Mouse (Mus musculus): Measurements from ENCODE around the gene Tapbp. TPM values are rescaled to one million over a fixed set of nuclear protein-coding genes. Genes with fewer than 3 reads are reported as not detected.
"Not testable (repeated sequence)": the region's sequence is repeated elsewhere in the genome, so short reads cannot be mapped to it uniquely, and the experiment has no call there.

Gene Tapbp
- polyA plus RNA-seq, 1 experiment from 2014 or later: 155 TPM

DNA sequence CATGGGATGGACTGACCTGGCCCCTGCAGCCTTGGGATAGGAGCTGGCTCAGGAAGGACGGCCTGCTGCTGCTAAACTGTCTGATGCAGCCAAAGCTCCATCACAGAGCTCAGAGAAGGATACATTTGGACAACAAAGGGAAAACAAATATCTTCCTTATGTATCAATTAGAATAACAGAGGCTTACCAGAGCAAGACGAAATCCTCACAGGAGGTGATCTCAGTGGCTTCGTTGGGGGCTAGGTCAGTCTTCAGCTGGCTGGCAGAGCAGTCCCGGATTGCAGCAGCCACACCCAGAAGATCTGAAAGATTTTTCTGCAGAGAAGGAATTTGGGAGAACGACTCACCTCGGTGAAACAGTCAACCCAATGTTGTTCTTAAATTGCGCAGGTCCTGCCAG lies 23.3 kb upstream of the Tapbp start:
- ChIA-PET CTCF (no interaction called here), POLR2A (no interaction called here)
- no peaks in the 10 kb centered on the region for H3K27me3 ChIP-seq
- no peak for TF ChIP-seq CTCF (IDR thresholded peaks at IDR 0.05)
- DNase-seq (ENCODE audit: low read depth, low spot score) (no peak), ATAC-seq (no peak)
- in situ Hi-C loops (cut with MboI; ENCODE audit: low pct_unique_long_range_greater_than_20kb): no loop called here

DNA sequence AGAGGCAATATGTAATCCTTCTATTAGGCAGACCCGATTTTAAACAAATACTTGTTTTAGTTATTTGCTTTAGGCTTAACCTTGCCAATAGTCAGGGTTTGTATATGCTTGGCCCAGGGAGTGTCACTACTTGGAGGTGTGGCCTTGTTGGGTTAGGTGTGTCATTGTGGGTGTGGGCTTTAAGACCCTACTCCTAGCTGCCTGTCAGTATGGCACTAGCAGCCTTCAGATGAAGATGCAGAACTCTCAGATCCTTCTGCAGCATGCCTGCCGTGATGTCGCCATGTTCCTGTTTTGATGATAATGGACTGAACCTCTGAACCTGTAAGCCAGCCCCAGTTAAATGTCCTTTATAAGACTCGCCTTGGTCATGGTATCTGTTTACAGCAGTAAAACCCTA lies 22.7 kb upstream of the Tapbp start:
- CTCF ChIA-PET; POLR2A ChIA-PET; H3K27me3 ChIP-seq; in situ Hi-C loops (cut with MboI; ENCODE audit: low pct_unique_long_range_greater_than_20kb); ATAC-seq; DNase-seq (ENCODE audit: low read depth, low spot score): not testable (repeated sequence)

DNA sequence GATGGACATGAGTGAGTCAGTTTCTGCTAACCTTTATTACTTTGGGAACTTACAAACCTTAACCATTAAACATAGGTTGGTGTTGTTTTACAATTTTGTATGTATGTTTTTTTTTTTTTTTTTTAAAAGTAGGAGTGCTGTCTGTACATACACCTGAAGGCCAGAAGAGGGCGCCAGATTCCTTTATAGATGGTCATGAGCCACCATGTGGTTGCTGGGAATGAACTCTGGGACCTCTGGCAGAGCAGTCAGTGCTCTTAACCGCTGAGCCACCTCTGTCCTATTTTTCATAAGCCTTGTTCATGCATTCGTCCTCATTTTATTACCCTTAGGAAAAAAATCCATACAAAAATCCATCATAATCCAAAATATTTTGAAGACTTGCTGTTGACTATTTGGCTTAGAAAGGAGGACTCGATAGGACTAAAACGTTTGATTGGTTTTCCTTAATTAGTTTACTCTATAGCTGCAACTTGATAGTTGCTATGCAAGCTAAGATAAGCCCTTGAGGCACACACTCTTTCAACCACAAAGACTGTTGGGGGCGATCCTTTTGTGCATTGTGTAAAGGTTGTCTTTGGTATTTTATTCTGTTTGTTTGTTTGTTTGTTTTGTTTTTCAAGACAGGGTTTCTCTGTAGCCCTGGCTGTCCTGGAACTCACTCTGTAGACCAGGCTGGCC lies 18.4 kb upstream of the Tapbp start:
- no peak for ATAC-seq
- no peaks in the 10 kb centered on the region for H3K27me3 ChIP-seq
- in situ Hi-C loops (cut with MboI; ENCODE audit: low pct_unique_long_range_greater_than_20kb): no loop called here
- DNase-seq (ENCODE audit: low read depth, low spot score): no peak
- TF ChIP-seq CTCF (IDR thresholded peaks at IDR 0.05): peak; percentile 78
- ChIA-PET POLR2A (interaction anchor here (1.0 kb wide), 1 partner anchor 11 kb away, joined by 4 read pairs; no protein-coding TSS in a partner anchor), CTCF (interaction anchor here (0.6 to 5.6 kb wide), 6 partner anchors 11 to 43 kb away, joined by 3 to 38 read pairs (median 4); partner anchors contain the start of genes Daxx, Pfdn6 and Wdr46)

GRCm38 (mm10) chr17:33898193-33898592 lies 17.5 kb upstream of the Tapbp start:
- CTCF ChIA-PET: interaction anchor here (0.8 to 5.6 kb wide), 5 partner anchors 10 to 42 kb away, joined by 3 to 38 read pairs (median 4); partner anchors contain the start of genes Daxx, Pfdn6 and Wdr46
- in situ Hi-C loops (cut with MboI; ENCODE audit: low pct_unique_long_range_greater_than_20kb); DNase-seq (ENCODE audit: low read depth, low spot score); ATAC-seq; H3K27me3 ChIP-seq: not testable (repeated sequence)
- POLR2A ChIA-PET: interaction anchor here (1.0 kb wide), 1 partner anchor 10 kb away, joined by 4 read pairs; no protein-coding TSS in a partner anchor

DNA sequence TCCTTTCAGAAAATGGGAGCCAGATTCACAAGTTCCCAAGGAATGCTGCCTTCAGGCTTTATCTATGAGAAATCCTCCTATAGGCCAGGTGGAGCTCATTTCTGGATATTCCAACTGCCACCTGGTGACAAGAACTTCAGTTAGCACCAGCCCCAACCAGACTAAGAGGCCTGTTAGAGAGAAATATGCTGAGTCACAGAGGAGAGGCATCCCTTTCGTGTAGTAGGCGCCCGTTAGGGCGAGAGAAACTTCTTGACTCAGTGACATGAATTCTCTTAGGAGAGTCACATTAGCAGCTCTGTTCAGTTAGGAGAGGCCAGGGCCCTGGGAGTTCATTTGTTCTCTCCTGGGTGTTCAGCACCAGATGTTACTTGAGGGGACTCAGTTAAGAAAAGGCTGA lies 16.1 kb upstream of the Tapbp start:
- POLR2A ChIA-PET: no interaction called here
- TF ChIP-seq CTCF (IDR thresholded peaks at IDR 0.05): no peak
- no peaks in the 10 kb centered on the region for H3K27me3 ChIP-seq
- ATAC-seq: no peak
- CTCF ChIA-PET: no interaction called here
- DNase-seq (ENCODE audit: low read depth, low spot score): no peak
- in situ Hi-C loops (cut with MboI; ENCODE audit: low pct_unique_long_range_greater_than_20kb): no loop called here

DNA sequence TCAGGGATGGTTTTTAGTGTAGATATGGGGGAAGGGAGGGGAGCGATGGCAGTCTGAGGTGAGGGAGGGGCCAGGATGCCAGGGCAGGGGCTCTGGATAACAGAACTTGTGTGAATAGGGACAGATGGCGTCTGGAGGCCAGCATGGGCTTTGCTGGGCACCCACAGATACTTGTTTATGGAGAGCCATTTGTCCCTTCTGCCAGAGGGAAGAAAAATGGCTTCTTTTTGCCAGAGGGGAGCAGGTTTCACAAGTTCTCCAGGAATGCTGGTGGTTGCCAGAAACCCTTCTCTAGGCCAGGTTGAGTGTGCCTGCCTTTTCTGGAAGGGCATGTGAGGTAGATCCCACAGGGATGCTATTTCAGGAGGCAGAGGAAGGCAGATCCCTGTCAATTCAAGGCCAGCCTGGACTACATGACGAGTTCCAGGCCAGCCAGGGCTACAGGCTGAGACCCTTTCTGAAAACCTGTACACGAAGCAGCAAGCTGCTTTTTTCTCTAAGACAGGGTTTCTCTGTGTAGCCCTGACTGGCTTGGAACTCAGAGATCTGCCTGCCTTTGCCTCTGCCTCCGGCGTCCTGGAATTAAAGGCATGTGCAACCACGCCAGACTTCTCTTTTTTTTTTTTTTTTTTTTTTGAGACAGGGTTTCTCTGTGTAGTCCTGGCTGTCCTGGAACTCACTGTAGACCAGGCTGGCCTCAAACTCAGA lies 15.3 kb upstream of the Tapbp start:
- ChIA-PET CTCF (no interaction called here), POLR2A (no interaction called here)
- DNase-seq (ENCODE audit: low read depth, low spot score) (no peak), ATAC-seq (no peak)
- TF ChIP-seq CTCF (IDR thresholded peaks at IDR 0.05): no peak
- in situ Hi-C loops (cut with MboI; ENCODE audit: low pct_unique_long_range_greater_than_20kb): no loop called here
- H3K27me3 ChIP-seq: no peaks in the 10 kb centered on the region

DNA sequence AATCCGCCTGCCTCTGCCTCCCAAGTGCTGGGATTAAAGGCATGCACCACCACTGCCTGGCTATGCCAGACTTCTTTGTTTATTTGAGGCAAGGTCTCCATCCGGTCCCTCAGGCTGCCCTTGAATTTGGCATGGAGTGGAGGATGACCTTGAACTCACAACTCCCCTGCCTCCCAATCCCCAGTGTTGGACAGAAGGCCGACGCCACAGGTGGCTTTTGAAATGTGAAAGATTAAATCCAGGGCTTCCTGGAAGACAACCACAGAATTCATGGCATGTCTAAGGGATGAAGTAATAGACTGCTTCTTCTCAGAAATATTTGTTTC lies 14.7 kb upstream of the Tapbp start:
- ATAC-seq (no peak), DNase-seq (ENCODE audit: low read depth, low spot score) (no peak)
- ChIA-PET POLR2A (no interaction called here), CTCF (no interaction called here)
- TF ChIP-seq CTCF (IDR thresholded peaks at IDR 0.05): no peak
- no peaks in the 10 kb centered on the region for H3K27me3 ChIP-seq
- in situ Hi-C loops (cut with MboI; ENCODE audit: low pct_unique_long_range_greater_than_20kb): no loop called here

GRCm38 (mm10) chr17:33901653-33902052 lies 14.0 kb upstream of the Tapbp start:
- POLR2A ChIA-PET: no interaction called here
- TF ChIP-seq CTCF (IDR thresholded peaks at IDR 0.05): no peak
- DNase-seq (ENCODE audit: low read depth, low spot score) (no peak), ATAC-seq (no peak)
- in situ Hi-C loops (cut with MboI; ENCODE audit: low pct_unique_long_range_greater_than_20kb): no loop called here
- H3K27me3 ChIP-seq: no peaks in the 10 kb centered on the region
- CTCF ChIA-PET: no interaction called here

GRCm38 (mm10) chr17:33902079-33902478 lies 13.6 kb upstream of the Tapbp start:
- no peak for TF ChIP-seq CTCF (IDR thresholded peaks at IDR 0.05)
- no peak for DNase-seq (ENCODE audit: low read depth, low spot score)
- ATAC-seq: no peak
- H3K27me3 ChIP-seq: no peaks in the 10 kb centered on the region
- in situ Hi-C loops (cut with MboI; ENCODE audit: low pct_unique_long_range_greater_than_20kb): no loop called here
- ChIA-PET CTCF (no interaction called here), POLR2A (no interaction called here)

DNA sequence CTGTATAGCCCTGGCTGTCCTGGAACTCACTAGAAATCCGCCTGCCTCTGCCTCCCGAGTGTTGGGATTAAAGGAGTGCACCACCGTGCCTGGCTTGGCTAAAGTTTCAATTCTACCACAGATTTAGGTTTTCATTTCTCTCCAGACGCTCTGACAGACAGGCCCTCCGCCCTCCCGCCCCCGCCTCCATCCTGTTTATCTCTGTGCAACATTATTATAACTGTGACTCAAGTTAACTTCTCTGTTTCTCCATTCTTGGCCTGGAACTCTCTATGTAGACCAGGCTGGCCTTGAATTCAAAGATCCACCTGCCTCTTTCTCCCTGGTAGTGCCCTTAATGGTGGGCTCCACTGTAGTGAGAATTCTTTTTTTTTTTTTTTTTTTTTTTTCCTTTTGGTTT lies 13.2 kb upstream of the Tapbp start:
- ChIA-PET CTCF (no interaction called here), POLR2A (no interaction called here)
- no peak for DNase-seq (ENCODE audit: low read depth, low spot score)
- in situ Hi-C loops (cut with MboI; ENCODE audit: low pct_unique_long_range_greater_than_20kb): no loop called here
- no peaks in the 10 kb centered on the region for H3K27me3 ChIP-seq
- no peak for TF ChIP-seq CTCF (IDR thresholded peaks at IDR 0.05)
- no peak for ATAC-seq

GRCm38 (mm10) chr17:33903911-33904651 lies 11.6 kb upstream of the Tapbp start:
- ATAC-seq; DNase-seq (ENCODE audit: low read depth, low spot score); in situ Hi-C loops (cut with MboI; ENCODE audit: low pct_unique_long_range_greater_than_20kb); CTCF ChIA-PET; POLR2A ChIA-PET; H3K27me3 ChIP-seq: not testable (repeated sequence)

GRCm38 (mm10) chr17:33904835-33905234 lies 10.9 kb upstream of the Tapbp start, which contains the start of gene Platr17:
Gene Platr17 (plus strand): TSS chr17:33905135.
- H3K27me3 ChIP-seq; DNase-seq (ENCODE audit: low read depth, low spot score); POLR2A ChIA-PET; CTCF ChIA-PET; in situ Hi-C loops (cut with MboI; ENCODE audit: low pct_unique_long_range_greater_than_20kb); ATAC-seq: not testable (repeated sequence)
